Comparison of ENCODE assay signal across 9 mouse cellular contexts in genomic region chr14:55093927-55094326, GRCm38 (mm10). TPM values are rescaled to one million over a fixed set of nuclear protein-coding genes. Genes with fewer than 3 reads are reported as not detected.
DNase-seq lines count a peak whose midpoint lies in the region; ATAC-seq and TF ChIP-seq lines count a peak whose summit lies in the region.
"Had no signal": no experiment of that assay in that cellular context is flagged by ENCODE, and none has a peak within 500 bp of the region (broad histone marks: within the 10 kb centered on the region; RNA-seq: fewer than 3 reads in every experiment).

No protein-coding gene starts in this region.

- peaks cover 71% of the 10 kb centered on the region for H3K4me1 ChIP-seq in hindbrain, embryonic 10.5 days (replicated peaks)
- peaks cover 44% of the 10 kb centered on the region for H3K4me1 ChIP-seq in hindbrain, embryonic 16.5 days (ENCODE audit: control insufficient read depth, insufficient read depth, low read depth, low read length)
- H3K4me1 ChIP-seq in ES-Bruce4 (ENCODE audit: control insufficient read depth, insufficient read depth, low read length), result peaks cover 6% of the 10 kb centered on the region
- peaks cover 41% of the 10 kb centered on the region for H3K4me1 ChIP-seq in embryonic facial prominence, embryonic 15.5 days
- H3K4me1 ChIP-seq in liver, embryonic 15.5 days (replicated peaks), result peaks cover 66% of the 10 kb centered on the region

- H3K27me3 ChIP-seq in hindbrain, embryonic 10.5 days (ENCODE audit: insufficient read depth, poor library complexity, severe bottlenecking), result 0 out of 2 replicates have a peak, but pooled peaks cover 6% of the 10 kb centered on the region
- no peaks in the 10 kb centered on the region for H3K27me3 ChIP-seq in hindbrain, embryonic 16.5 days (replicated peaks; ENCODE audit: control insufficient read depth, insufficient read depth, low read length)
- H3K27me3 ChIP-seq in ES-Bruce4 (ENCODE audit: control insufficient read depth, insufficient read depth, low read length, poor library complexity, severe bottlenecking), result no peaks in the 10 kb centered on the region
- H3K27me3 ChIP-seq in embryonic facial prominence, embryonic 15.5 days, result no peaks in the 10 kb centered on the region
- H3K27me3 ChIP-seq in liver, embryonic 15.5 days, result peaks cover 10% of the 10 kb centered on the region

- 38% methylated on average over 6 of the region's 6 CpGs for WGBS in hindbrain, embryonic 10.5 days
- WGBS in hindbrain, embryonic 16.5 days, result 41% methylated on average over 6 of the region's 6 CpGs
- 43% methylated on average over 6 of the region's 6 CpGs for WGBS in embryonic facial prominence, embryonic 15.5 days
- WGBS in liver, embryonic 15.5 days (ENCODE audit: insufficient replicate concordance), result 42% methylated on average over 6 of the region's 6 CpGs

- H3K27ac ChIP-seq in hindbrain, embryonic 10.5 days, result no peak overlapping the region
- H3K27ac ChIP-seq in hindbrain, embryonic 16.5 days (ENCODE audit: low read depth, low read length), result no peak overlapping the region
- no peak overlapping the region; the same call in 1 of the 2 replicates for H3K27ac ChIP-seq in ES-Bruce4 (ENCODE audit: insufficient read depth, low read length)
- H3K27ac ChIP-seq in embryonic facial prominence, embryonic 15.5 days (replicated peaks), result no peak overlapping the region
- no peak overlapping the region for H3K27ac ChIP-seq in liver, embryonic 15.5 days (replicated peaks)

- no peak for TF ChIP-seq POLR2A in ES-Bruce4 (IDR thresholded peaks at IDR 0.05; ENCODE audit: insufficient read depth, low read length)

- peak overlapping the region; percentile 68; the same call in 1 of the 2 replicates for H3K4me3 ChIP-seq in hindbrain, embryonic 10.5 days
- H3K4me3 ChIP-seq in hindbrain, embryonic 16.5 days (ENCODE audit: low read length), result no peak overlapping the region
- H3K4me3 ChIP-seq in ES-Bruce4 (ENCODE audit: low read depth, low read length), result 0 out of 2 replicates have a peak overlapping the region, but pooled peaks have one; percentile 8
- 0 out of 2 replicates have a peak overlapping the region, but pooled peaks have one; percentile 80 for H3K4me3 ChIP-seq in embryonic facial prominence, embryonic 15.5 days (replicated peaks)
- H3K4me3 ChIP-seq in liver, embryonic 15.5 days (replicated peaks), result peak overlapping the region; percentile 83

- TF ChIP-seq EP300 in ES-Bruce4 (IDR thresholded peaks at IDR 0.05; ENCODE audit: insufficient read depth, low read depth, low read length), result no peak

- no peak for ATAC-seq in hindbrain, embryonic 16.5 days
- ATAC-seq in embryonic facial prominence, embryonic 15.5 days (ENCODE audit: insufficient number of reproducible peaks, low FRiP score, low TSS enrichment, low read depth), result no peak
- no peak for ATAC-seq in liver, embryonic 15.5 days (ENCODE audit: insufficient read depth)
- ATAC-seq in megakaryocyte progenitor cell, adult 5-6 weeks (replicated peaks; ENCODE audit: poor library complexity), result no peak

- no peaks in the 10 kb centered on the region for H3K9me3 ChIP-seq in hindbrain, embryonic 10.5 days
- H3K9me3 ChIP-seq in hindbrain, embryonic 16.5 days (ENCODE audit: control insufficient read depth, low read length), result no peaks in the 10 kb centered on the region
- no peaks in the 10 kb centered on the region for H3K9me3 ChIP-seq in ES-Bruce4 (replicated peaks; ENCODE audit: control insufficient read depth, insufficient read depth, low read length, poor library complexity, severe bottlenecking)
- no peaks in the 10 kb centered on the region for H3K9me3 ChIP-seq in embryonic facial prominence, embryonic 15.5 days (replicated peaks)
- H3K9me3 ChIP-seq in liver, embryonic 15.5 days (replicated peaks), result no peaks in the 10 kb centered on the region

- peaks cover 22% of the 10 kb centered on the region for H3K36me3 ChIP-seq in hindbrain, embryonic 10.5 days
- H3K36me3 ChIP-seq in hindbrain, embryonic 16.5 days (ENCODE audit: control insufficient read depth, insufficient read depth, low read length), result no peaks in the 10 kb centered on the region
- peaks cover 6% of the 10 kb centered on the region; the same call in 1 of the 2 replicates for H3K36me3 ChIP-seq in ES-Bruce4 (ENCODE audit: control insufficient read depth, insufficient read depth, low read length, poor library complexity, severe bottlenecking)
- peaks cover 8% of the 10 kb centered on the region for H3K36me3 ChIP-seq in embryonic facial prominence, embryonic 15.5 days
- H3K36me3 ChIP-seq in liver, embryonic 15.5 days (replicated peaks), result peaks cover 8% of the 10 kb centered on the region

- H3K9ac ChIP-seq in hindbrain, embryonic 16.5 days (ENCODE audit: low read depth, low read length), result no peak overlapping the region
- H3K9ac ChIP-seq in ES-Bruce4 (ENCODE audit: low read depth, poor library complexity, severe bottlenecking), result peak overlapping the region; percentile 67; the same call in 1 of the 2 replicates
- no peak overlapping the region for H3K9ac ChIP-seq in embryonic facial prominence, embryonic 15.5 days
- no peak overlapping the region for H3K9ac ChIP-seq in liver, embryonic 15.5 days

- no peak overlapping the region; the same call in 1 of the 2 replicates for H3K4me2 ChIP-seq in hindbrain, embryonic 16.5 days (ENCODE audit: low read length)
- peak overlapping the region; percentile 66; the same call in 1 of the 2 replicates for H3K4me2 ChIP-seq in embryonic facial prominence, embryonic 15.5 days (replicated peaks)
- H3K4me2 ChIP-seq in liver, embryonic 15.5 days, result peak overlapping the region; percentile 75

- no peak for DNase-seq in hindbrain, embryonic 10.5 days (ENCODE audit: low spot score)
- no peak for DNase-seq in kidney, adult 8-10 months
- DNase-seq in adrenal gland, adult 2 months, result no peak
- DNase-seq: retina, postnatal 1 day had no signal

- no peak for TF ChIP-seq CTCF in ES-Bruce4 (IDR thresholded peaks at IDR 0.05; ENCODE audit: low read depth, low read length)

RNA-seq across cellular contexts. Expression of gene Thtpa, which starts 0.7 kb away (rescaled TPM):
- polyA plus RNA-seq in hindbrain, embryonic 10.5 days (2016; fragmentation: Nextera tagmentation; extraction: Ambion mirVana), result 24.4 and 26.1 TPM in 2 replicates
- polyA plus RNA-seq in hindbrain, embryonic 16.5 days (2015; fragmentation: Nextera tagmentation; extraction: Ambion mirVana), result 34.4 and 36.1 TPM in 2 replicates
- 6.9 and 8.6 TPM in 2 replicates for polyA plus RNA-seq in ES-Bruce4 (2011; ENCODE audit: insufficient read depth, insufficient read length, low read depth, missing spikeins)
- polyA plus RNA-seq in embryonic facial prominence, embryonic 15.5 days (2015; fragmentation: Nextera tagmentation; extraction: Ambion mirVana), result 21.5 and 22.4 TPM in 2 replicates
- 4.4 and 6.2 TPM in 2 replicates for polyA plus RNA-seq in liver, embryonic 15.5 days (2015; fragmentation: Nextera tagmentation; extraction: Ambion mirVana)
- total RNA-seq in megakaryocyte progenitor cell, adult 5-6 weeks (2015), result 7.3 and 7.7 TPM in 2 replicates
- 10.9 and 11.5 TPM in 2 replicates for total RNA-seq in megakaryocyte progenitor cell, adult 5-6 weeks (2017)
- 10 to 100 TPM; 11.6 to 21.6 TPM for total RNA-seq in adrenal gland, adult 2 months (2021)
- polyA plus RNA-seq in adrenal gland, adult 2 months (2012; rRNA removed), result 6.0 and 6.7 TPM in 2 replicates

RNA-seq across cellular contexts. Expression of gene Zfhx2, which starts 1.8 kb away (rescaled TPM):
- polyA plus RNA-seq in hindbrain, embryonic 10.5 days (2016; fragmentation: Nextera tagmentation; extraction: Ambion mirVana), result 8.8 and 17.7 TPM in 2 replicates
- 18.4 and 20.5 TPM in 2 replicates for polyA plus RNA-seq in hindbrain, embryonic 16.5 days (2015; fragmentation: Nextera tagmentation; extraction: Ambion mirVana)
- 18.1 and 24.6 TPM in 2 replicates for polyA plus RNA-seq in ES-Bruce4 (2011; ENCODE audit: insufficient read depth, insufficient read length, low read depth, missing spikeins)
- 4.2 and 5.0 TPM in 2 replicates for polyA plus RNA-seq in embryonic facial prominence, embryonic 15.5 days (2015; fragmentation: Nextera tagmentation; extraction: Ambion mirVana)
- 1.2 and 1.6 TPM in 2 replicates for polyA plus RNA-seq in liver, embryonic 15.5 days (2015; fragmentation: Nextera tagmentation; extraction: Ambion mirVana)
- 2.5 and 3.1 TPM in 2 replicates for total RNA-seq in megakaryocyte progenitor cell, adult 5-6 weeks (2015)
- total RNA-seq in megakaryocyte progenitor cell, adult 5-6 weeks (2017), result 0.75 and 1.1 TPM in 2 replicates
- total RNA-seq in adrenal gland, adult 2 months (2021), result 1 to 10 TPM; 6.3 to 7.3 TPM
- polyA plus RNA-seq in adrenal gland, adult 2 months (2012; rRNA removed), result 3.0 and 4.2 TPM in 2 replicates

RNA-seq across cellular contexts. Expression of gene Ap1g2, which starts 12.5 kb away (rescaled TPM):
- polyA plus RNA-seq in hindbrain, embryonic 10.5 days (2016; fragmentation: Nextera tagmentation; extraction: Ambion mirVana), result 14.5 and 16.3 TPM in 2 replicates
- polyA plus RNA-seq in hindbrain, embryonic 16.5 days (2015; fragmentation: Nextera tagmentation; extraction: Ambion mirVana), result 6.9 and 7.7 TPM in 2 replicates
- polyA plus RNA-seq in ES-Bruce4 (2011; ENCODE audit: insufficient read depth, insufficient read length, low read depth, missing spikeins), result 20.6 and 23.9 TPM in 2 replicates
- polyA plus RNA-seq in embryonic facial prominence, embryonic 15.5 days (2015; fragmentation: Nextera tagmentation; extraction: Ambion mirVana), result 25.5 and 29.1 TPM in 2 replicates
- polyA plus RNA-seq in liver, embryonic 15.5 days (2015; fragmentation: Nextera tagmentation; extraction: Ambion mirVana), result 16.3 and 17.4 TPM in 2 replicates
- 31.3 and 52.7 TPM in 2 replicates for total RNA-seq in megakaryocyte progenitor cell, adult 5-6 weeks (2015)
- 17.4 and 18.3 TPM in 2 replicates for total RNA-seq in megakaryocyte progenitor cell, adult 5-6 weeks (2017)
- total RNA-seq in adrenal gland, adult 2 months (2021), result 10 to 100 TPM; 21.9 to 24.8 TPM
- polyA plus RNA-seq in adrenal gland, adult 2 months (2012; rRNA removed), result 27.3 and 30.3 TPM in 2 replicates

RNA-seq across cellular contexts. Expression of gene Jph4, which starts 22.8 kb away (rescaled TPM):
- 0.75 and 1.7 TPM in 2 replicates for polyA plus RNA-seq in hindbrain, embryonic 10.5 days (2016; fragmentation: Nextera tagmentation; extraction: Ambion mirVana)
- 31.8 and 32.3 TPM in 2 replicates for polyA plus RNA-seq in hindbrain, embryonic 16.5 days (2015; fragmentation: Nextera tagmentation; extraction: Ambion mirVana)
- 3.6 and 4.7 TPM in 2 replicates for polyA plus RNA-seq in ES-Bruce4 (2011; ENCODE audit: insufficient read depth, insufficient read length, low read depth, missing spikeins)
- 3.0 and 3.6 TPM in 2 replicates for polyA plus RNA-seq in embryonic facial prominence, embryonic 15.5 days (2015; fragmentation: Nextera tagmentation; extraction: Ambion mirVana)
- 0.02 TPM in 1 of 2 replicates, not detected in the other for polyA plus RNA-seq in liver, embryonic 15.5 days (2015; fragmentation: Nextera tagmentation; extraction: Ambion mirVana)
- total RNA-seq in megakaryocyte progenitor cell, adult 5-6 weeks (2015), result not detected in 2 replicates
- not detected in 2 replicates for total RNA-seq in megakaryocyte progenitor cell, adult 5-6 weeks (2017)
- 1 to 10 TPM; 2.5 to 3.0 TPM for total RNA-seq in adrenal gland, adult 2 months (2021)
- 4.0 and 6.8 TPM in 2 replicates for polyA plus RNA-seq in adrenal gland, adult 2 months (2012; rRNA removed)
